Mouse (Mus musculus) lung, adult 2 months (tissue): Measurements from ENCODE around the gene T2. TPM values are rescaled to one million over a fixed set of nuclear protein-coding genes. Genes with fewer than 3 reads are reported as not detected.

Source experiments
- DNase-seq: peaks from one replicate; pipeline ENCODE4 v3.0.0; 2022
- H3K4me1 ChIP-seq: fragments of 200-500 bp; 2 replicates; pipeline ENCODE4 v1.6.1; 2011; ENCODE audit warnings: low read length; ENCODE audit not compliant: control insufficient read depth, insufficient read depth
- H3K4me3 ChIP-seq: fragments of 200-500 bp; replicated peaks from 2 replicates; pipeline ENCODE3; 2011; ENCODE audit warnings: low read depth, mild to moderate bottlenecking, control low read depth, low read length; ENCODE audit errors: extremely low read depth
- CTCF ChIP-seq: fragments of 200-500 bp; IDR thresholded peaks from 2 replicates; pipeline ENCODE4 v1.5.1; 2011; ENCODE audit warnings: mild to moderate bottlenecking, low read length, control low read depth; ENCODE audit not compliant: insufficient read depth
- POLR2A ChIP-seq: fragments of 200-500 bp; IDR thresholded peaks from 2 replicates; pipeline ENCODE4 v1.6.1; 2011; ENCODE audit warnings: low read depth, mild to moderate bottlenecking, control low read depth, low read length, borderline replicate concordance; ENCODE audit errors: extremely low read depth
- WGBS: fragments of 180-500 bp; shearing (Covaris S2); methylation state at CpG from one replicate; pipeline ENCODE4 v1.1.7; 2018; 5-methylcytosine and 5-hydroxymethylcytosine counted together
- polyA plus RNA-seq: library from polyadenylated mRNA; depleted of rRNA; stranded (reverse); fragments of >200 nt; gene quantifications from 2 replicates; pipeline ENCODE4 v1.2.3, GENCODE M21; 2012

The T2 gene
- polyA plus RNA-seq, 1 experiment = 3.7 TPM

GRCm38 (mm10) chr17:8408589-8409295 lies 53.0 kb downstream of the T2 start:
- no peak overlapping the region for H3K4me3 ChIP-seq
- TF ChIP-seq CTCF (no peak), POLR2A (no peak)
- 12% methylated on average over 16 of the region's 16 CpGs for WGBS
- DNase-seq = no peak
- no peaks in the 10 kb centered on the region for H3K4me1 ChIP-seq

- H3K4me3 ChIP-seq = no peak overlapping the region
- no peak for DNase-seq
- WGBS = 78% methylated on average over 2 of the region's 2 CpGs
- H3K4me1 ChIP-seq = no peaks in the 10 kb centered on the region
- TF ChIP-seq CTCF = no peak
- no peak for TF ChIP-seq POLR2A
These were observed 54.5 kb downstream of the T2 start for GRCm38 (mm10) chr17:8410330-8410729.

GRCm38 (mm10) chr17:8413656-8414055 lies 57.9 kb downstream of the T2 start:
- 69% methylated on average over 5 of the region's 5 CpGs for WGBS
- Histone ChIP-seq H3K4me3 (no peak overlapping the region), H3K4me1 (no peaks in the 10 kb centered on the region)
- no peak for DNase-seq
- TF ChIP-seq CTCF = no peak
- no peak for TF ChIP-seq POLR2A

GRCm38 (mm10) chr17:8415533-8415932 lies 59.7 kb downstream of the T2 start:
- no peak for TF ChIP-seq POLR2A
- TF ChIP-seq CTCF = no peak
- Histone ChIP-seq H3K4me1 (no peaks in the 10 kb centered on the region), H3K4me3 (no peak overlapping the region)
- 32% methylated on average over 8 of the region's 8 CpGs for WGBS
- no peak for DNase-seq

GRCm38 (mm10) chr17:8416865-8417264 lies 61.1 kb downstream of the T2 start:
- 48% methylated on average over 8 of the region's 8 CpGs for WGBS
- Histone ChIP-seq H3K4me1 (no peaks in the 10 kb centered on the region), H3K4me3 (no peak overlapping the region)
- no peak for DNase-seq
- no peak for TF ChIP-seq CTCF
- TF ChIP-seq POLR2A = no peak

- WGBS = 78% methylated on average over 1 of the region's 1 CpGs
- Histone ChIP-seq H3K4me3 (no peak overlapping the region), H3K4me1 (no peaks in the 10 kb centered on the region)
- no peak for TF ChIP-seq POLR2A
- TF ChIP-seq CTCF = no peak
- no peak for DNase-seq
These were observed 64.9 kb downstream of the T2 start for GRCm38 (mm10) chr17:8420739-8421138.

GRCm38 (mm10) chr17:8421517-8421916 lies 65.7 kb downstream of the T2 start:
- TF ChIP-seq CTCF (no peak), POLR2A (no peak)
- WGBS = 19% methylated on average over 5 of the region's 5 CpGs
- no peak for DNase-seq
- Histone ChIP-seq H3K4me3 (no peak overlapping the region), H3K4me1 (no peaks in the 10 kb centered on the region)

GRCm38 (mm10) chr17:8423283-8423682 lies 67.5 kb downstream of the T2 start:
- Histone ChIP-seq H3K4me3 (no peak overlapping the region), H3K4me1 (no peaks in the 10 kb centered on the region)
- no peak for DNase-seq
- TF ChIP-seq CTCF = peak; percentile 35
- TF ChIP-seq POLR2A = no peak
- WGBS = 53% methylated on average over 2 of the region's 2 CpGs

GRCm38 (mm10) chr17:8429436-8429835 lies 73.6 kb downstream of the T2 start:
- 3% methylated on average over 16 of the region's 16 CpGs for WGBS
- Histone ChIP-seq H3K4me3 (no peak overlapping the region), H3K4me1 (no peaks in the 10 kb centered on the region)
- TF ChIP-seq POLR2A = no peak
- no peak for TF ChIP-seq CTCF
- DNase-seq = no peak

GRCm38 (mm10) chr17:8429896-8430295 lies 74.1 kb downstream of the T2 start:
- WGBS = 9% methylated on average over 5 of the region's 5 CpGs
- Histone ChIP-seq H3K4me3 (no peak overlapping the region), H3K4me1 (no peaks in the 10 kb centered on the region)
- TF ChIP-seq CTCF (no peak), POLR2A (no peak)
- DNase-seq = no peak
